Mouse (Mus musculus) C2C12 (cell line): ENCODE data around the gene Bphl.

Experiments
- CEBPB ChIP-seq: IDR thresholded peaks from one replicate; pipeline ENCODE4 v1.6.1; 2011; ENCODE audit warnings: low read depth, mild to moderate bottlenecking, control low read depth, moderate library complexity
- CTCF ChIP-seq: IDR thresholded peaks from one replicate; pipeline ENCODE4 v1.5.1; 2011; ENCODE audit not compliant: control insufficient read depth, insufficient read depth, insufficient read length
- MAX ChIP-seq: IDR thresholded peaks from one replicate; pipeline ENCODE4 v1.6.1; 2011; ENCODE audit warnings: mild to moderate bottlenecking, control low read depth
- MYOD1 ChIP-seq: IDR thresholded peaks from one replicate; pipeline ENCODE4 v1.6.1; 2011; ENCODE audit warnings: low read depth; ENCODE audit not compliant: control insufficient read depth, insufficient read length
- USF1 ChIP-seq: IDR thresholded peaks from one replicate; pipeline ENCODE4 v1.6.1; 2011; ENCODE audit warnings: low read depth, mild to moderate bottlenecking, control low read depth, moderate library complexity

DNA sequence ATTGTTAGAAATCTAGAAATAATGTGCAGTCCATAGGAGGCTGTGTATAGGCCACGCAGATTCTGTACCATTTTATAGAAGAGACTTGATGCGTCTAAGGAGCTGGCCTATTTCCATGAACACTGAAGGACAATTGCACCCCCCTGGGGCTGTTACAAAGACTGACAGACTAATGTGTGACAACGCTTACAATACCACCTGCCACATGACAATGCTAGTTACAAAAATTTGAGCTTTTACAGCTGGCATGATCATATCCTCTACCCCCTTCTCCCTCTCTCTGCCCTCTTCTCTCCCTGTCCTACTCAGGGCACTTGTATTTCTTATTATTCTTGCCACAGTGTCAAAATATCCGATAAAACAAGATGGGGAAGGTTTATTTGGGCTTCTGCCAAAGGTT is 44.5 kb downstream of the Bphl start:
- TF ChIP-seq CTCF (no peak), MYOD1 (no peak), MAX (no peak), CEBPB (no peak), USF1 (no peak)
